Mouse (Mus musculus): ENCODE measurements around the gene Xpr1.

Xpr1 gene

GRCm38 (mm10) chr1:155407697-155408576 lies 9.3 kb downstream of the Xpr1 start:
- DNase-seq (ENCODE audit: low read depth, low spot score), result no peak

GRCm38 (mm10) chr1:155400056-155400455 lies 17.2 kb downstream of the Xpr1 start:
- no peak for DNase-seq (ENCODE audit: low read depth, low spot score)

- no peak for DNase-seq (ENCODE audit: low read depth, low spot score)
These were observed 22.4 kb downstream of the Xpr1 start for GRCm38 (mm10) chr1:155394829-155395228.

- DNase-seq (ENCODE audit: low read depth, low spot score), result no peak
These were observed 23.2 kb downstream of the Xpr1 start for GRCm38 (mm10) chr1:155394021-155394420.

- no peak for DNase-seq (ENCODE audit: low read depth, low spot score)
These were observed 24.4 kb downstream of the Xpr1 start for GRCm38 (mm10) chr1:155392825-155393224.

GRCm38 (mm10) chr1:155391537-155391936 lies 25.7 kb downstream of the Xpr1 start:
- no peak for DNase-seq (ENCODE audit: low read depth, low spot score)

GRCm38 (mm10) chr1:155388418-155388817 lies 28.8 kb downstream of the Xpr1 start:
- no peak for DNase-seq (ENCODE audit: low read depth, low spot score)

- DNase-seq (ENCODE audit: low read depth, low spot score), result no peak
These were observed 30.7 kb downstream of the Xpr1 start for GRCm38 (mm10) chr1:155386551-155386950.

GRCm38 (mm10) chr1:155383319-155384302 lies 33.6 kb downstream of the Xpr1 start:
- DNase-seq (ENCODE audit: low read depth, low spot score), result no peak

GRCm38 (mm10) chr1:155381931-155382330 lies 35.3 kb downstream of the Xpr1 start:
- DNase-seq (ENCODE audit: low read depth, low spot score), result no peak

GRCm38 (mm10) chr1:155379289-155379688 lies 37.9 kb downstream of the Xpr1 start:
- no peak for DNase-seq (ENCODE audit: low read depth, low spot score)

- no peak for DNase-seq (ENCODE audit: low read depth, low spot score)
These were observed 44.4 kb downstream of the Xpr1 start for GRCm38 (mm10) chr1:155372821-155373220.

GRCm38 (mm10) chr1:155370075-155370658 lies 47.0 kb downstream of the Xpr1 start:
- no peak for DNase-seq (ENCODE audit: low read depth, low spot score)

GRCm38 (mm10) chr1:155366366-155366765 lies 50.8 kb downstream of the Xpr1 start:
- no peak for DNase-seq (ENCODE audit: low read depth, low spot score)

- no peak for DNase-seq (ENCODE audit: low read depth, low spot score)
These were observed 55.6 kb downstream of the Xpr1 start for GRCm38 (mm10) chr1:155361502-155362126.

- no peak for DNase-seq (ENCODE audit: low read depth, low spot score)
These were observed 64.1 kb downstream of the Xpr1 start for GRCm38 (mm10) chr1:155353096-155353495.

GRCm38 (mm10) chr1:155351527-155351926 lies 65.7 kb downstream of the Xpr1 start:
- DNase-seq (ENCODE audit: low read depth, low spot score), result no peak

- DNase-seq (ENCODE audit: low read depth, low spot score), result peak; percentile 23
These were observed 68.7 kb downstream of the Xpr1 start for GRCm38 (mm10) chr1:155348491-155348890.

- no peak for DNase-seq (ENCODE audit: low read depth, low spot score)
These were observed 69.9 kb downstream of the Xpr1 start for GRCm38 (mm10) chr1:155347339-155347738.

- no peak for DNase-seq (ENCODE audit: low read depth, low spot score)
These were observed 73.2 kb downstream of the Xpr1 start for GRCm38 (mm10) chr1:155344019-155344418.

- no peak for DNase-seq (ENCODE audit: low read depth, low spot score)
These were observed 77.6 kb downstream of the Xpr1 start for GRCm38 (mm10) chr1:155339622-155340021.
